Mouse (Mus musculus) skeletal muscle tissue, adult 2 months (tissue): ENCODE data around the gene Ncln.

ENCODE experiments used
- DNase-seq: peaks from one replicate; pipeline ENCODE4 v3.0.0-alpha.2; 2012; ENCODE audit warnings: low read depth, low spot score

Ncln gene

DNA sequence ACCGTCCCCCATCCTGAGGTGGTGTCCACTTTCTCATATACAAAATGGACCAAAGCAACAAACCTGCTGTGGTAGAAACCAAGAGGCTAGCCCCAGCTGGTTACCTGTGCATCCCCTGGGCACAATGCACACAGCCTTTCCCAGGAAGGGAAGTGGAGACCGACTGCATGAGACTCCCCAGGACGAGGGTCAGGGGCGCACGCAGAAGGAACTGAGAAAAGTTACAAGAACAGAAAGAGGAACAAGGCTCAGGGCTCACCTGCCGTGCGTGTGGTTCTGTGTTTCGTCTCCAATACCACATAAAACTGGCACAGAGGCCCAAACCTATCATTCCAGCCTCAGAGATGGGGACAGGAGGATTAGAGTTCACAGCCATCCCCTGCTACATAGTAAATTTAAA, 21.0 kb upstream of the Ncln start:
- no peak for DNase-seq

DNA sequence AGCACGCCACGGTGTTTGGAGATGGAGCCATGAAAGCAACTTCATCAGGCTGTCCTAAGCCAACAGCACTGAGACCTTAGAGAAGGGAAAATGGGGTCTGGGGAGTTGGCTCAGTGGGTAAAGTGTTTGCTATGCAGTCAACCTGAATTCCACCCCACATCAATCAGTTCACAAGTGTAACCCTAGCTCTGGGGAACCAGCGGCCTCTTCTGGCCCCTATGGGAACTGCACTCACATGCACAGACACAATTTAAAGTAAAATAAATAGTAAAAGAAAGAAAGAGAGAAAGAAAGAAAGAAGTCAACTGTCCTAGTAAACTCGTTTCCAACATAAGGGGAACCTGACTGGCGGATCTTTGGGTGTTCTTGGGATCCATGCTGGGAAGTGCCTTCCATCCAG, 17.6 kb upstream of the Ncln start:
- DNase-seq: no peak

DNA sequence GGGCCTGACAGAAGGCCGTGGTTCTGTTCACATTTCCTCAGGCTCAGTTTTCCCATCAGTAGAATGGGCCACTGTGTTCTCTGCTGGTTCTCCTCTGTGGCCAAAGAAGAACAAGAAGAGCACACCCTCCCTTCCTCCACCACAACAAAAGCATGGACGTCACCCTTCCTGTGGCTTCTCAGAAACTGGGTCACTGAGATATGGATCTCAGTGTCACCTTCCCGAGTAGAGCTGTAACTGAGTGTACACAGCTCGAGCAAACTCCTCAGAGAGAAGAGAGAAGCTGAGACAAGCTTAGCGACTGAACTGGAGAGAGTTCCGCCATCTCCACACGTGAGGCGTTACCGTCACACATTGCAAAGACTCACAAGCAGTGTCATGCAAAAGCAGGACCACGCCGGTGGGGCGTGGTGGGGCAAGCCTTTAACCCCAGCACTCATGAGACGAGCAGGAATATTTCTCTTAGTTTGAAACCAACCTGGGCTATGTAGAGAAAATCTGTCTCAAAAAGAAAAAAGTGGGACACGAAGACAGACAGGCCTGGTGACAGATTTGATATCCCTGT, 14.1 kb upstream of the Ncln start:
- DNase-seq: no peak

DNA sequence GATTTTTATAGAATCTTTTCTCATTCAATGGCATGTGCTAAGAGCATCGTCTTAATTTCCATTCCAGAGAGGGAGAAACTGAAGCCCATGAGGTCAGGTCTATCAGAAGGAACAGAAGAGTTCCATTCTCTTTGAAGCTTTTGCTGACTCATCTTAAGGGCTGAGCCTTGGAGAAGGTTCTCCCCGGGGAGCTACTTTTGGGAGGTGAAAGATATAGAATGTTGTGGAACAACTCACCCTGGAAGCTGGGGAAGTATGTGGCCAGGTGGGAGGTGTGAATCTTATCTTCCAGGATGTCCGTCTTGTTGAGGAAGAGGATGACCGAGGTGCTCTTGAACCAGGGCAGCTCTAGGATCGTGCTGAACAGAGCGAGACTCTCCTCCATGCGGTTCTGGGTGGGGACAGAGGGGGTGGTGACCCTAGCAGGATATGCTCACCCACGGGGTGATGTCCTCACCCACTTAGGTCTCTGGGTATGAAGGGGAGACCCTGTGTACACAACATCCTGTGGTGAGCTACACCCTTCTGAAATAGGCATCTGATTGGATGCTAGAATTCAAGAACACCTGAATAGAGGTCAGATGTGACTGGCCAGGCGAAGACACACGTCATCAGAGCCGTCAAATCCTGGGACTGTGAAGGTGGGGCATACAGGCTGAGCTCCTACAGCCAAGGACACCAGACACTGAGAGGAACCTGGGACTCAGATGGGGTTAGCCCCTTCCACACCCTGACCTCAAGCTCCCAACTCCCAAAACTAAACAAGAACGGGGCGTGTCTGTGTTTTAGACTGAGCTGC, 11.7 kb upstream of the Ncln start:
- DNase-seq: no peak

DNA sequence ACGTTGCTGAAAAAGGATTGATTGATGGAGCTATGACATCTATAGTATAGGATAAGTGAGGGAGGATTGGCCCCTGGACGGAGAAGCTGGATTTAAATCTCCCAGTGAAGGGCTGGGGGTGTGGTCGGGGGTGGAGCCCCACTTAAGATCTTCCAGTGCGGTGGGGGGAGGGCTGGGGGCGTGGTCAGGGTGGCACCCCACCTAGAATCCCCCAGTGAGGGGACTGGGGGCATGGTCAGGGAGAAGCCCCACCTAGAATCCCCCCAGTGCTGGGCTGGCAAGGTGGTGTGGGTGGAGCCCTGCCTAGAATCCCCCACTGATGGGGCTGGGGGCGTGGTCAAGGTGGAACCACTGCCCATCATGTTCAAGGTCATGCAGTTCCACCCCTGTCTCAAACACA, 10.9 kb upstream of the Ncln start:
- no peak for DNase-seq

DNA sequence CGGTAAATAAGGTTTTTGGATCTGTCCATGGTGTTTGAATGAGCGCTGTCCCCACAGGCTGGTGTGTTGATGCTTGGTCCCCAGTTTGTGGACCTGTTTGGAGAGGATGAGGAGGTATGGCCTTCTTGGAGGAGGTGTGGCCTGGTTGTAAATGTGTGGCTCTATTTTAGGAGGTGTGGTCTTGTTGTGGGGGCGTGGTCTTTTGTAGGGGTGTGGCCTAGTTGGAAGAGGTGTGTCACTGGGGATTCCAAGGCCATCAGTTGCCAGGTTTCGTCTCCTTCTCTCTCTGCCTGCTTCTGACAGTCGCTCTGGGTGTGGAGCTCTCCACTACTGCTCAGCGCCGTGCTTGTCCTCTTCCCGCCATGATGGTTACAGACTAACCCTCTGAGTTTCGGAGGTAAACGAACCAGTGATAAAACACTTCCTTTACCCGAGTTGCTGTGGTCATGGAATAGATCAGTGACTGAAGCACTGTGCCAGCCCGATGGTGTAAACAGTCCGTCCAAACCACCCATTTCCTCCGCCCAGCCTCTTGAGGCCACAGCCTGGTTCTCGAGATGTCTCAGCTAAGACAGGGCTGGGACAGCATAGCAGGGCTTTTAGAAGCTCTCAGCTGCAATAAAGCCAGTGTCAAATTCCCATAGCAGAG, 8.9 kb upstream of the Ncln start:
- no peak for DNase-seq

DNA sequence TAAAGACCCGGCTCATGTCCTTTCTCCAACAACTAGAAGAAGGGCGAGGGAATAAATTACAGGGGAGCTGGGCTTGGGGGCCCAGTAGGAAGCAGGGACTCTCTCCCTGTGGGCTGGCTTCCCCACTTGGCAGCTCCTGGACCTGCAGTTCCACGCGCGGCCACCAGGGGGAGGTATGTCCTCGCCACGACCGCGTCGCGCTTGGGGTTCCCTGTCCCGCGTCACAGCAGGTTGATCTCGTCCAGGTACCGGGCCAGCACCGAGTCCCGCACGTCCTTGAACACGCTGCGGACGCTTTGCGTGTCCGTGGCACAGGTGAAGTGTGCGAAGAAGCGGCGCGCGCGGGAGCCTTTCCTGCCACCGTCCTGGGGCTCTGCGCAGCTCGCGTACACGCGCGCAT, 6.5 kb upstream of the Ncln start:
- peak; percentile 59 for DNase-seq

DNA sequence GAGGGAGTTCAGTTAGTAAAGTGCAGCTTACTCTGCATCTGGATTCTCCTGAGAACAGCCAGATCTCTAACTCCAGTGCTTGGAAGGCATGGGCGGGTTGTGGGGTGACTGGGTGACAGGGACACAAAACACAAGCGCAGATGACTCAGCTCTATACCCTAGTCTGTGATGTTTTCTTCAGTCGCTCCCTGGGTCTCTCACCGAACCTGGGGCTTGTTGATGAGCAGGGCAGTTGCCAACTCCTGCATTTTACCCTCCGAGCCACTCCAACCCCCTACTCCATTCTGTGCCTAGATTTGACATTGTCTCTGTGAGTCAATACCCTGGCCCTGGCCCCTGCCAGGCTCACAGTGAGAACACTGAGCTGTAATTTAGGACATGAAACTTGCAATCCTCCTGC, 5.7 kb upstream of the Ncln start:
- DNase-seq: no peak

DNA sequence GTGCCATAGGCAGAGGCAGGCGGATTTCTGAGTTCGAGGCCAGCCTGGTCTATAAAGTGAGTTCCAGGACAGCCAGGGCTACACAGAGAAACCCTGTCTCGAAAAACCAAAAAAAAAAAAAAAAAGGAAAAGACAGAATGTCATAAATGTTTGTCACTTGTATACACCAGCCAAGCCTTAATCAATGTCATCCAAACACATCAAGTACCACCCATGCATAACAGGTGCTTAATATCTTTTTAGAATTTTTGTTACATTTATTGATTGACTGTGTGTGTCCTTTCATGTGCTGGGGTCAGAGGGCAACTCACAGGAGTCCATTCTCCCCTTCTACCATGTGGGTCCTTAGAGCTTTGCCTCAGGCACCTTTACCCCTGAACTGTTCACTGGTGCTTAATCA, 3.8 kb upstream of the Ncln start, which contains the start of gene S1pr4:
Gene S1pr4 (minus strand): TSS at position 101 of the 400 bp plus-strand sequence.
- DNase-seq: no peak

DNA sequence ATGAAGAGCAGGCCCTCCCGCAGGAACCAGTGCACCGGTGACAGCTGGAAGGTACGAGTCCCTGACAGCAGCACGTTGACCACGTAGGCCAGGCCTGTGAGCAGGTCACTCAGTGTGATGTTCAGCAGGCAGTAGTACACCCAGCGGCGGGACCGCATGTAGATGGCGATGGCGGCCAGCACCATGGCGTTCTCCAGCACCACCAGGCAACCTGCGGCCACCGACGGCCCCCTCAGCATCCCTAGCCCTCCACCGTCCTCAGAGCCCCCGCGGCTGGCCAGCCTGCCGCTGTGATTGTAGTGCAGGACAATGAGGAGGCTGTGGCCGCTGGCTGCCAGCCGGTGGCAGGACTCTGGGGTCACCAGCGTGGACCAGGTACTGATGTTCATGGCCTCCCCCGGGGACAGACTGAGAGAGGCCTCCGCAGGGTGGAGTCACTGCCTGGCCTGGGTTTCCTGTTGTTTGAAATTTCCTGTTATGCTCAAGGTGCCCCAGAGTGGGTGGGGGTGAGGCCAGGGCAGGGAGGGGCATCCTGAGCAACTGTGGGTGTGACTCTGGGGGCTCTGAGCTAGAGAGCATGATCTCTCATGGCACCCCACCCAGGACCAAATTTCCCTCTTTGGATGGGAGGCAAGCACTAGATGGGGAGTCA, 3.2 kb upstream of the Ncln start:
- peak; percentile 48 for DNase-seq

DNA sequence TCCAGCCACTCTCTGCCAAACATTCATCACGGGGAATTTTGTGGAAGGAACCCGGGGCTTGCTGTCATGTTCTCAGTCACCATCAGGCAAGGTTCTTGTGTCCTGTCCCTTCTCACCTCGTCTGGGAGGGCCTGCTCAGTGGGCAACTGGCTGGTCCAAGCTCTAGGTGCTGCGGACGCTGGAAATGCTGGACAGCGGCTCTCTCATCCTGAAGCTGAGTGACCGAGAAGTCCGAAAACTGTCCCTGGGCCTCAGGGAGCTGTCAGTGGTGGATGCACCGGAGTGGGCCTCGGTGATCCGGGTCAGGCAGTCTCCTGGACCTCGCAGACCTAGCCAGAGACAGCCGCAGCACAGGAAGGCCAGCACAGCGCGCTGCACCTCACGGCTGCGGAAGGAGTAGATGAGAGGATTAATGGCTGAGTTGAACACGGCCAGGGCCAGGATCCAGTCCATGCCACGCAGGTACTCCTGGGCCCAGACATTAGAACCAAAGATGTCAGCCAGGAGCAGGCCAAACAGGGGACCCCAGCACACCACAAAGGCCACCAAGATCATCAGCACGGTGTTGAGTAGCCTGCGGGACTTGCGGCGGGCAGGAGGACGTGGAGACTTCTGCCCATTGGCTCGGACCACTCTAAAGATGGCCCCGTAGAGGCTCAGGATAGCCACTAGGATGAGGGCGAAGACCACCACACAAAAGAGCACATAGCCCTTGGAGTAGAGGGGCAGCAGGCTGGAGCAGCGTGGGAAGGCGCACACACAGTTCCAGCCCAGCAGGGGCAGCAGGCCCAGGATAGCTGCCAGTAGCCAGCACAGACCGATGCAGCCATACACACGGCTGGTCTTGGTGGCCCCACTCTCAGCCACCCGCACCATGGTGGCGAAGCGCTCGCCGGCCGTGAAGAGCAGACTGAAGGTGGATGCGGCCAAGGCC, 2.4 kb upstream of the Ncln start:
- no peak for DNase-seq

DNA sequence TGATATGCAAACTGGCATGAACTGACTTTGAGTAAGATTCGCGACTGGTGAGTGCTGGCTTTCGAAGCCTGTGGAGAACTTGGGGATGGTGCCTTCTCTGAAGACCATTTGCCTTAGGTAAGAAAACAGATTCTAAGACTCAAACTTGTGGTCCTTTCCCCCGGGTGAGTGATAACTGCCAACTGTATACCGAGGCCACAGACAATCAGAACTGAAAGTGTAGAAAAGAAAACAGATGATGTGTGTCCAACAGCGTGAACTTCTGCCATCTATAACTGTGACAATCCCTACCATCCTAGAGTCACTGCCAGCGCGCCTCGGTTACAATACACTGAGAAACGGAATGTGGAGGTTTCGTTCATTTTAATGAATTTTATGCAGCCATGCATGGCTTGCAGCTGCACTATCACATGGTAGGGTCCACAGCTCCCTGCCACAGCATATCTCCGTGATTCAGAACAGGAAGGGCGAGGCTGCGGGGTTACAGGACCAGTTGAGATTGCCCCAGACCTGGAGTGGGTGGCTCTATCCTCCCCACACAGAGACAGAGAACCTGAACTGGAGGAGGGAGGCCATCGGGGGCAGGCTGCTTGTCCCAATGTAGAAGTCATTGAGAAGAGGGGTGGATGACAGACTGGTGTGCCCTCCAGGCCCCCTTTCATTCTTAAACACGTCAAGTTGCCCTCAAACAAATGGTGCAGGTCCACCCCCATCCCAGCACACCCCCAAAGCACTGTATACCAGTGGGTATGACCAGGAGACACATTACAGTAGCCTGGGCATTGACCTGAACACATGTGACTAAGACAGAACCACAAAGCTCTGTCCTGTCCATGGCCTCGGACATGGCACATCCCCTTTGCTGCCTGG, 1.4 kb upstream of the Ncln start:
- no peak for DNase-seq

DNA sequence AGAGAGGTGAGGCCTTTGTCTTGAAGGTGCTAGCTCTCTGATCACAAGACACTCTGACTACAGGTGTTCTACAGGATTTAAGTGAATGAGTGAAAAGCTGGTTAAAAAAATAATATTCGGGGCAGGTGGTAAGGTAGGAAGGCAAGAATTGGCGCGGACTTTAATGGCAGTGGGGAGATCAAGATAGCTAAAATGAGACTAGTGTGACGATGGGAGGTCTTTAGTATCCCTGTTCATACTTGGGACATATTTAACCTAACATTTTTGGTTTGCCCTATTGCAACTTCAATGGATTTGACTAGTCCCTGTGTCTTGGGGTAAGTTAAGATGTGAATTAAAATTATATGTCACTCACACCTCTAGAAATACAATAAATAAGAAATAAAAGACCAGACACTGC, 777 bp upstream of the Ncln start:
- DNase-seq: no peak

DNA sequence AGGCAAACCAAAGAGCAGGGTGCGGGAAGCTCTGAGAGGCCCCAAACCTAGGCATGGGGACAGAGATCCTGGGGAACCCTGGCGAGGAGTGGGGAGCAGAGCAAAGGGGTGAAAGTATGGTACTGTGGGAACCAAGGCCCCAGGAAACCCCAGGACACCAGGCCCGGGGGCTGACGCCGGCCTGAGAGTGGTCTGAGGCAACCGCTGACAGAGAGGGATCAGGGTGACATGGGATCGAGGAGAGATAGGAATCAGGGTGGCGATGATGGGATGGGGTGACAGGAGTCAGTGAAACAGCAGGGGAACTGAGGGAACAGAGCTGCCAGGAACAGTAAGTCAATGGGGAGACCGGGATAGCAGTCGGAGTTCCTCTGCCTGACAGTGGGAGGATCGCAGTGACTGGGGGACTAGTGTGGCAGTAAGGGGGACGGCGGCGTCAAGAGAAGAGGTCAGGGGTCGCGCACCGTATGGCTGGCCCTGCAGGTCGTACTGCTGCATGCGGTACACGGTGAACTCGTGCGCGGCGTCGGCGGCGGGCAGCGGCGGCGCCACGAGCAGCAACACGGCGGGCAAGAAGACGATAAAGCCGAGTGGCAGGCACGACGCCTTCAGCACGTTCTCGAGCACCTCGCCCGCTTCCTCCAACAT, 452 bp downstream of the Ncln start:
- no peak for DNase-seq

DNA sequence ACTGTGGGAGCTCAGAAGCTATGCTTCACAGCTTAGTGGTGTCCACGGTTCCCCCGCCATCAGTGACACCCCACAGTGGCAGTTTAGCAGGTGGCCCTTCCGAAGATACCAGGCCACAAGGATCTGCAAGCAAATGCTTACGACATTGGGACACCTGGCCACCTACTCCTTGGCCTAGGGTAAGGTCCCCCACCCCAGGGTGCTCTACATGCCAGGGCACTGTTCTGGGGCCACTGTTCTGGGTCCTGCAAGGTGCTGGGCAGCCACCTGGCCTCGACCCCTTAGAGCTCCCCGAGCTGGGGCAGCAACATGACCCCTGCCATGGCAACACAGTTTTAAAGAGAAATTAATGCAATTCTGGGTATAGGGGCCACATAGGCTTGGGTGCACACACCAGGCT, 1.0 kb downstream of the Ncln start:
- no peak for DNase-seq

DNA sequence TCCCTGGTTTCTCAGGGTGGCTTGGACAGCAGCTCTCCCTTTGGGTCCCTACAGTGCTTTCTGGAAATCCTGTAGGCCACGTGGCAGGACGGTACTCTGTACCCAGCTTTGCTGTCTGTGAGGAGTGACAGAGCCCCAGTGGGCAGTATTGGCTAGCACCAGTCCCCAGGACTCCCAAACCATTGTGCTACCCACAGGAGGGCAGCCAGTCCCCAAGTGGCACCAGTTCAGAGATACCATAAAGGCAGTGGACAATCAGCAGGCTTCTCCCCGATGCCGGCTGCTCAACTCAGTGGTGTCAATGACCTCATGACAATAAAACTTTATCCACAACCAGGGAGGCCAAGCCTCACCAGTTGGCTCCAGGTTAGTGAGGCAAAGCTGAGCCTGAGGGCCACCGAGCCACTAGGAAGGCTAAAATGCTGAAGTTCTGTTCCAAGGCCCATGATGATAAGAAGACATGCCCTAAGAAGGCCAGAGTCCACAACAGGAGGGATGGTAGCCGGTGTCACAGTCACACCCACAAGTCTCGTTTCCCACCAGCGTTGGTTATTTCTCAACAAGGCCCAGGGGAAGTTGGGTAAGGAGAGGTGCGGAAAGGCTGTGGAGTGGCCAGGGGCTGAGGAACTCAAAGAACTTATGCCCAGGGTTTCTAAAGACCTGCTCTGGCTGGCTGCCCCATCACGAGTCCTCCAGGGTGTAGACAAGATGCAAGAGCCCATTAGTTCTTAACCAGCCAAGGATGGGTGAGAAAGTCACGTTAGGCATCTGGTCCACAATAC, 1.7 kb downstream of the Ncln start:
- DNase-seq: no peak

DNA sequence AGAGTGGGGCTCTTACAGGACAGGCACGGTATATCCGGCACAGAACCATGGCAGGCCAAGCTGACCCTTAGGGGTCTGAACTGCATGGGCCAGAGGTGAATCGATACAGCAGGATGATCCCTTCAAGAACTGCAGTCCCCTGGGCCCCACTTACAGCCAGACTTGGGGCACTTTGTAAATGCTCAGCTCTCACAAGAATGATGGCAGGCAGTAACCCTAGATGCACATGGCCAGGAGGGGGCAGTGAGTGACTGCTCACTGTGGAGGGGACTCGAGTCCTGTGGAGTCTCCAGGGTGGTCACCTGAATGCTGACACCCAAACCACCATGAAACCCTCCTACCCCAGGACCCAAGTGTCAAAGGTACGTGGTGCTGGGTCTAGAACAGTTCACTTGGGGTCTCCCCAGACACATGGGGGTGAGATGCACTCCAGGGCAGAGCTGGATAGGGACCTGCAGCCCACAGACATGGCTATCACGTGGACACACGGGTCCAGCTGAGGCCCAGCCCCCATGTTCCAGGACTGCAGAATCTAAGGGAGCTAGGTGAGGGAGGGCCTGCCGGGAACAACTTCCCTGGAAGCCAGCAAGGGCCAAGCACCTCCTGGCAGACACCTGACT, 2.5 kb downstream of the Ncln start:
- DNase-seq: no peak

DNA sequence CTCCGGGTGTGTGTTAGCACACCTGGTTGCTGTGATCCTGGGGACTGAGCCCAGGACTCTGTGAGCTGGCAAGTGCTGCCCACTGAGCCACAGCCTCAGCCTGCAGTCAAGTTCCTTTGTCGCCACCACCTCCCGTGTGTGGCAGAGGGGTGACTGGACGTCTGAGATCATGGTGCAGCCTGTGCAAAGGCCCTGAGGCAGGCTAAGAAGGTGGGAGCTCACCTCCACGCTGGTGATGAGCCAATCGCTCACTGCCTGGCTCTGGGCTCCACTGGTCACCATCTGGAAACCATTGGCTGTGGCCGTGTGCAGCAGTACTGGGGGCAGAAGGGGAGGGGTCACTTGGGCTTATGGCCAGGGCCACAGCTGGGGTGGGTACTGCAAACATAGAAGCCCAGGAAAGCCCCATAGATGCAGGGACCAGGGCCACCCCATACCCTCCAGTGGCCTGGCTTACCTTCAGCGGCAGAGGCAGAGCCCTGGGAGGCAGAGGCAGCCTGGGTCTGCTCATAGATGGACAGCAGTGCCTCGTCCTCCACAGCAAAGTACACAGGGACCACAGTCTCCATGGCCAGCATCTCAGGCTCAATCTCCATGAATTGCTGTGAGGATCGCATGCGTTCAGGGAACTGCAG, 3.5 kb downstream of the Ncln start:
- no peak for DNase-seq
